Mouse (Mus musculus) left cerebral cortex, adult 8-10 months (tissue): Measurements from ENCODE around the gene Zfp366. TPM values are rescaled to one million over a fixed set of nuclear protein-coding genes. Genes with fewer than 3 reads are reported as not detected.

Source experiments
- DNase-seq, 2 experiments: peaks; one replicate each; pipeline ENCODE4 v3.0.0; 2022; ENCODE audit warnings: low spot score in 2 of 2
- total RNA-seq, 4 experiments: library from RNA; stranded (reverse); gene quantifications; 2 replicates each; pipeline ENCODE4 v1.2.4; 2022

Zfp366 gene
- total RNA-seq, 4 experiments from 2014 or later, result 3.1 to 4.1 (median 3.9) TPM

DNA sequence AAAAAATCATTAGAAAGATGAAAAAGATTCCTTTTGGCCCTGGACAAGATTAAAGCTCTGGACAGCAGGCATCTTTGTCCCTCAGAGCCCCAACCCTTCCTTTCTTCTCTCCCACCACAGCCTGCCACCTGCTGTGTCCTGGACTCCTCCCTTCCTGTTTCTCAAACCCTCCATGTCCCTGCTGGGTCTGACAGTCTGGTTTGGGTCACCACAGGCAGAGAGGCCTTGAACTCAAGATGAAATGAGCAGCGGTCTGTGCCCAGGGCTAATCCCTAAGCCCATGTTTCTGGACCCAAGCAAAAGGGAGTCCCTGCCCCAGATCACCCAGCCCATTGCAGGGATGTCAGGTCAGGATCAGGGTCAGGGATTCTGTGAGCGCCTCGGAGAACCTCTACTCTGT lies 60.3 kb downstream of the Zfp366 start:
- no peak for DNase-seq

DNA sequence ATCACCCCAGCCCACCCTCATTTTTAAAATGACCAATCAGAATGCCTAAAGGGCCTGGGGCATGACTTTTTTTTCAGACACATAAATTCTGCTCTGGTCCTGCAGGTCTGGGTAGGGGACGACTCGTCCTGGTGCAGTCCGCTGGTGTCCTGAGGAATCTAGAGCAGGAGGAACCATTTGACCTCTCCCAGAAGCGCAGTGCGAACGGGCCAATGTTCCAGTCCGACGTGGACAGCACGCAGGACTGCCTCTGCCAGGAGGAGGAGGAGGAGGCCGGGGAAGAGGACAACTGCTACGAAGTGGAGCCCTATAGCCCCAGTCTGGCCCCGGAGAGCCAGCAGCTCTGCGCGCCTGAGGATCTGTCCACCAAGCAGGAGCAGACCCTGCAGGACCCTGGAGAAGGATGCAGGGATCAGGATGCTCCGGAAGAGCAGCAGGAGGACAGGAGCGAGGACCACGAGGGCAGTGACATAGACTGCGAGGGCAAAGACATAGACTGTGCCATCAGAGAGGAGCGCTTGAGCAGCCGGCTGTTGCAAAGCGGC lies 61.4 kb downstream of the Zfp366 start:
- no peak for DNase-seq

DNA sequence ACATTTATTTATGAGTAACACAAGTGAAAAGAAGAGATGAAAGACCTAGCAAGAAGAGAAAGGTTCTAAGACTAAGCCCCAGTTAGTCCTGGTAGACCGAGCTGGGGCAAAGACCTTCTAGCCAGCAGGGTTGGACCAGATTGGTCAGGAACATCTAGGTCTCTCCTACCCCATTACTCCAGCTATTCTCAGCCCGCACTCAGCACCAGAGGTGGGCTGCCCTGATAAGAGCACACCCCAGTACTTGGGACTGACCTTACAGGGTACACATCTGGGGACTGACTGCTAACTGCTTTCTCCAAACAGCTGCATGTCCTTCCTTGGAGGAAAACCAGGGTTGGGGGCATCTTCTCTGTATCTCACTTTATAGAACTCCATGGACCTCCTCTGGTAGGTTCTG lies 66.2 kb downstream of the Zfp366 start:
- DNase-seq, result no peak

DNA sequence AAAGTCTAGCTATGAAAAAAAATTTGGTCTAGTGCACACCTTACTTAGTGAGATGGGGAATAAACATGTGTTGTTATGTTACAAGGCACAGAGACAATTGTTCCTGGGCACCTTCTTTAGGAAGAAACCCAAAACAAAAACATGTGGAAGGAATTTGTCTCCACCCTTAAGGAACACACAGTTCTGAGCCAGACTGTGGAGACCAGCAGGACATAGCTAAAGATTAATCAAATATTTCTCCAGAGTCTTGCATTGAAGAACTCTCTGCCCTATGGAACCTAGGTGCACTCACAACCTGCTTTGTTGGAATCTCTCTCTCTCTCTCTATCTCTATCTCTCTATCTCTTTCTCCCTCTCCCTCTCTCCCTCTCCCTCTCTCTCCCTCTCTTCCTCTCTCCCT lies 69.6 kb downstream of the Zfp366 start:
- no peak for DNase-seq

DNA sequence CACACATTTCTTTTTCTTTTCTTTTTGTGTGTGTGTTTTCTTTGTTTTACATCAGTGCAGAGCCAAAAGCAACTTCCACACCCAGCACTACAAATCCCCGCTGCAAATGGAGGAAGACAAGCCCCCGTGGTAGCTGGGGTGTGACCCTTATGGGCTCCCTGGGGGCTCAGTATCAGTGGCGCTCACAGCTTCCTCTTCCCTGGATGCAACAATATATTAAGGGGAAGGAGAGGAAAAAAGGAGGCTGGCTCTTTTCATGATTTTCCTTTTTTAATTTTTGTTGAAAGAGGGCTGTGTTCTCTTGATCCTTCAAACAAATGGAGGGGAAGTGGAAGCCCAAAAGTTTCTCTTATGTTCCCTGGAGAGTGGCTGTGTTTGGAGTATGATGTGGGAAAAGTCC lies 70.2 kb downstream of the Zfp366 start:
- DNase-seq, result no peak

DNA sequence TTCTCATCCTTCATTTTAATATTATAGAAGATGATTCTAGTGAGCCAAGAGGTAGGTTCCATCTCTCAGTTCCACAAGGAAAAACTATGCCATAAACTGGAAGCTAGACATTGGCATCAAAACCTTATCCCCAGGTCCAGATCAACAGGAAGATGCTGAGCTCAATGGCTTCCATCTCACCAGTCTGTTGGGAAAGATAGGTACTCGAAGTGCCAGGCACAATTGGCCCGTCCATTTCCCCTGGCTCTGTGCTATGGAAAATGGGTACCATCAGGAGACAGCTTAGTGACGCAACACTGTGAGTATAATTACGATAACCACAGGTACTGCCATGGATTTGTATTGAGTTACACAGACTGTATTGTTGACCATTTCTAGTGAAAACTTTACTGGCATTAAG lies 72.3 kb downstream of the Zfp366 start:
- no peak for DNase-seq

DNA sequence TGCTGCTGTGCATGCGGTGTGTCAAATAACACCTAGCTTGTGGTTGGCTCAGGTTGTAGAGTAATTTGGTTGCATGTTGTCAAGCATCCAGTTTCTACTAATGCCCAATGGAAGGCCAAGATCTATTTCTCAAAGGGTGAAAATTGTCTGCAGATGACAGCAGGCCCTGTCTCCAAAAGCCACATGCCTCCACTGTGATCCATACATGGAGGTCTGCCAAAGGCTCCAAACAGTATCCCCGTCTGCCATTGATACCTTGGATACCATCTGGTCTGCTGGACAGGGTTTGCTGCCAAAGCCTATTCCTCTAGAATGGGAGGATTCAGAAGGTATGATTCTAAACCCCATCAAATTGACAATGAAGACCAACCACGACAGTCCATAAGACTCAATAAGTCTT lies 74.1 kb downstream of the Zfp366 start:
- DNase-seq, result no peak

DNA sequence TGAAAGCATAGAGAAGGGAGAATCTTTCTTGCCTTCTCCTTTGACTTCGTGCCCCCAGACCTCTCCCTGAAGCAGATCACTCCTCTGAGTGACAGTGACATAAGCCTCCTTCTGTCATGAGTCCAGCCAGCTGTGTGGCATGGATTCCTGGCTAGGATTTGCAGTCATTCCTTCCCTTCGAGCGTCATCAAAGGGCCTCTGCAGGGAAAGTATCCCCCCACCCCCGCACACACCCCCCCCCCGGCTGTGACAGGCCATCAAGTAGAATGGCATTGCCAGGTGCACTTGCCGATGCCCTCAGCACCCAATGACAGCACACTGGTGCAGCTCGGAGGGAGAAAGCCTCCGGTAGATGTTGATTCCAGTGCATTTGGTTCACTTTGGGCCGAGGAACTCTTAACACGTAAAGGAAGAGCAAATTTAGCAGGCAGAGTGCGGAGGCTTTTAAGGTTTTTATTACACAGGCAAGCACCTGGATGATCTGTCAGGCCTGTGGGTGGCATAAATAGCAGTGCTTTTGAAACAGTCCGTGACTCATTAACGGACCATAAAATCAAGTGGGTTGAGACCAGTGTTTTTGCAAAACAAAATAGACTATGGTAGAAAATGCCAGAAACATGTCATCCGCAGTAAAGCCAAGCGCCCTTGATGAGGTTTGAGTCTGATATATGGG lies 75.0 kb downstream of the Zfp366 start:
- DNase-seq, result no peak

DNA sequence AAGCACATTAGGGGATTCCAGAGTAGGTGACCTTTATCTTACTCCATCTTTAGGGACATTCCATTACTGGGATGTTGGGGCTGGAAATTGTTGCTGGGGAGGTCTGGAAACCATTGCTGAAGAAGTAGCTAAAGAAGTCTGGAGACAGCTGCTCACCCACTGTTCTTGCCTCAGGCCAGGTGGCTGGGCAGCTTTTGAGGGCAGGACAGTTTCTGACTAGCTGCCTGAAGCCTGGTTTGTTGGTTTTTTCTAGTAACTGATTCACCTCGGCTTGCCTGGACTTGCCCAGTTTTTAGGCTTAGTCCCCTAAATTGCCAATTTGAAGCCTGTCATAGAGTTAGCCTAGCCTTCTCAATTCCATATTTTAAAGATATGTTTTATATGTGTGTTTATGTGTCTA lies 77.8 kb downstream of the Zfp366 start:
- no peak for DNase-seq

DNA sequence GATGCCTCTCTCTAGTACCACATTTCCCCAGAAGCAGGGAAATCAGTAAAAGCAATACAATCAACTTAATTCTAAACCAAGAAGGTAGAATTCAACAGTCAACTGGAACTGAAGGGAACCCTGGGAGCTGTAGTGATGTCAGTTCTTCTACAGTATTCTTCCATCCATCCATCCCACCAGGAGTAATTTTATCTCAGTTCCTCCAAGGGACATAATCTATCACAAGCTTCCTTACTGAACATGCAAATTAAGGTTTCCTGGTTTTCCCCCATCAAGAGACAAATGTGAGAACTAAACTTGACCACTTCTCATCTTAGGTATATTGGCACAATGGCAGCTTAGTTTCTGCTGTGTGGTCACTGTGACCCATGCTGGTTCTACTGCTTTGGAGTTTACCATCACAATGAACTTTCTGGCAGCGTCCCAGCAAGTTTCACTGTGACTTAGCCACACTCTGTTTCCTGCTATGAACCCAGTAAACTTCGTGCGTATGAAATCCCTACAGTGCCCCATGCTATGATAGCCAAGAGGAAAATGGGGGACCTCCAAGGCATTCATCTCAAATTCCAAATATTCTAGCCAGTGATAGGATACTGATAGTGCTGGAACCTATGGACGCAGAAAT lies 78.6 kb downstream of the Zfp366 start:
- no peak for DNase-seq

DNA sequence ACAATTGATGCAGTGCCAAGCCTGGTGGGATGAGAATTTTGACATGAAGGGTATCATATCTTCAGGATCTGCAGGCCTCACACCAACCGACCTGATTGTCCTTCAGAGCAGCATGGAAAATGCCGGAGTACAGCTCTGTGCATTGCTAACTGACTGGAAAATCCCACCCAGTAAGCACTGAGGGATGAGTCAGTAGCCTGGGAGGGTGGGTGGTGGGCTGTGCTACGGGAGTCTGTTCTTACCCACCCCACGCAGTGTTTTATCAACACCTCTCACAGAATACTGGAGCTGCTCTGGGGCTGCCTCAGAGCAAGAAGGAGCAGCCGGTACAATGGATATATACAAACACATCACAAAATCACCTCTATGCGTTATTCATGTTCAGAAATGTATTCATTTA lies 79.9 kb downstream of the Zfp366 start:
- DNase-seq, result peak in 1 of 2 experiments; percentile 46

DNA sequence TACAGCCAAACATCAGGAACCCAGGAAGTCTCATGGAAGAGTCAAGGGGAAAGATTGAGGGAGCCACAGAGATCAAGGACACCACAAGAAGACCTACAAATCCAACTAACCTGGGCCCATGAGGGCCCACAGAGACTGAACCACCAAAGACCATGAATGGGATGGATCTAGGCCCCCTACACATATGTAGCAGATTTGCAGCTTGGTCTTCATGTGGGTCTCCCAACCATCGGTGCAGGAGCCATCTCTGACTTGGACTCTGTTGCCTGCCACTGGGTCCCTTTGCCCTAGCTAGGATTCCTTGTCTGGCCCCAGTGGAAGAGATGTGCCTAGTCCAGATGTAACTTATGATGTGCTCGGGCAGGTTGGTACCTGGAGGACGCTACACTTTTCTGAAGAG lies 87.4 kb downstream of the Zfp366 start:
- no peak for DNase-seq

DNA sequence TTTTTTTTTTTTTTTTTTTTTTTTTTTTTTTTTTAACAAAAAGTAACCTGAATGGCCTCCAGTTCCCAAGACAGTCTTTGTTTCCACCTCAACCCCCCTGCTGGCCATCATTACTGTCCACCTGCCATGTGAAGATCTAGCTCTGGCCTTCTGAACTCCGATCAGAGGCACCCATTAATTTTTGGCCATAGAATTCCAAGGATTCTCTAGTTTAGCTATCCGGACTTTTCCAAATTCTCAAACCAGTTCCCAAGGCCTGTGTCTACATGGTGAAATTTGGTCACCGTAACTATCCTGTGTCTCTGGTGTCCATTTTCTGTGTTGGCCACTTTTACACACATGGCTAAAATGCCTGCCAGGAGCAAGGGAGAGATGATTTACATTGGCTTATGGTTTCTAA lies 92.9 kb downstream of the Zfp366 start:
- DNase-seq, result no peak

DNA sequence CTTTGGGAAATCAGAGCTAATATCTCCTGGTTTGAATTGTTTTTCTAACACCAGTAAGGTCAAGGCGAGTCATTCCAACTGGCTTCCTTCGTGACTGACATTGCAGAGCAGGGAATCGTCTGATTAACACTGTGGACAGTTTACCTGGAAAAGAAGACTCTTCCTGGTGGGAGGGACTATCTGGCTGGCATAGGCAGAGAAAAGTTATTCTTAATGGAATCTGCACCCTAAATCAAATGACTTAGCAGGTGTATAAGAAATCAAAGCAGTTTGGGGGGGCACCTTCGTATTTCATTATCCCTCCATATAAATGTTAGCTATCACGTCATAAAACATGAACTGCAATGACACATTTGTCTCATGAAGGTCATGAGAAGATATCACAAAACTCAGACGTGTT lies 93.9 kb downstream of the Zfp366 start:
- no peak for DNase-seq

DNA sequence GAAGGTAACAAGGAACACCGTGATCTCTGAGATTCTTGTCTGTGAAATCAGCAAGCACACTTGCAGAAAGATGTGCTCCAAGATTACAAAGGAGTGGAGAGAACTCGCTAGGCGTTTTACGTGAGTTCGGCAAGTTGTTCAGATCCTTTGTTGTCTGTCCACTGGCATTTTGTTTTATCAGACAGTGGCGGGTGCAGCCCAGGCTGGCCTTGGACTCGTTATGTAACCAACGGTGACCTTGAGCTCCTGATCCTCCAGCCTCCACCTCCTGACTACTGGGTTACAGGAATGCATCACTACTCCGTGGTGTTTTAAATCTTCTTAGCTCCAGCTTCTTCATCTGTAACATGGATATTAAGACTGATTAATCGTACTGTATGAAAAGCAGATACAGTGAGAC lies 94.7 kb downstream of the Zfp366 start:
- no peak for DNase-seq

DNA sequence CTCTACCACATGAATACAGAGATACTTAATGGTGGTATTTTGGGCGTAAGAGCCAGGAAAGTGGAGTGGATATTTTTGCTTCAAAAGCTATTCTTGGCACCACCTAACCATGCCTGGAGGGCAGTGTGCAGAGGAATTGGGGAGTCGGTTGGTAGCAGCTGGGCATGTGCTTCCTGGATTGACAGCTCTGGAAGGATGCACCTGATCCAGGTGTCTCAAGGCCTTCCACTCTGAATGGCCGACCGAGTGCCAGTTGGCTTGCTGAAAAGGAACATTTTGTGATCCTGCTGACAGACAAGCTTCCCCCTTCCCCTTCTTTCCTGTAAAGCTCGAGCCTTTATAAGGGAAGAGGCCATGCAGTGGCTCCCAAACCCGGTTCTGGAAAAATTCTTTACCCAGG lies 98.3 kb downstream of the Zfp366 start:
- DNase-seq, result no peak

DNA sequence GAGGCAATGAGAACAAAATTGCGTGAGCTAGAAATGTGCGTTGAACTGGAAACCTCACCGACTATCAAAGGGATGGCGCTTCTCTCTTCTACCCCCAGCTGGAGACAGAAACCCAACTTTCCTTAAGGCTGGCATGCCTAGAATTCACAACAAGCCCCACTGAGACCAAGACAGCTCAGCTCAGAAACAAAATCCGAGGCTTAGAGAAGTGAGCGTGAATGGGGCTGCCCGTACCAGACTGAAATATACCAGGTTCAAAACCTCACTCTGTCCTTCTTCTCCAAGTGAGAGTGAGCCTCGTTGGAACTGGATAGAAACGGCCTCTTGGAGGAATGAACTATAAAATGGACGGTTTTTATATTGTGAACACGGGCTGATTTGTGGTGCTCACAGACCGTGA lies 99.3 kb downstream of the Zfp366 start:
- DNase-seq, result no peak

DNA sequence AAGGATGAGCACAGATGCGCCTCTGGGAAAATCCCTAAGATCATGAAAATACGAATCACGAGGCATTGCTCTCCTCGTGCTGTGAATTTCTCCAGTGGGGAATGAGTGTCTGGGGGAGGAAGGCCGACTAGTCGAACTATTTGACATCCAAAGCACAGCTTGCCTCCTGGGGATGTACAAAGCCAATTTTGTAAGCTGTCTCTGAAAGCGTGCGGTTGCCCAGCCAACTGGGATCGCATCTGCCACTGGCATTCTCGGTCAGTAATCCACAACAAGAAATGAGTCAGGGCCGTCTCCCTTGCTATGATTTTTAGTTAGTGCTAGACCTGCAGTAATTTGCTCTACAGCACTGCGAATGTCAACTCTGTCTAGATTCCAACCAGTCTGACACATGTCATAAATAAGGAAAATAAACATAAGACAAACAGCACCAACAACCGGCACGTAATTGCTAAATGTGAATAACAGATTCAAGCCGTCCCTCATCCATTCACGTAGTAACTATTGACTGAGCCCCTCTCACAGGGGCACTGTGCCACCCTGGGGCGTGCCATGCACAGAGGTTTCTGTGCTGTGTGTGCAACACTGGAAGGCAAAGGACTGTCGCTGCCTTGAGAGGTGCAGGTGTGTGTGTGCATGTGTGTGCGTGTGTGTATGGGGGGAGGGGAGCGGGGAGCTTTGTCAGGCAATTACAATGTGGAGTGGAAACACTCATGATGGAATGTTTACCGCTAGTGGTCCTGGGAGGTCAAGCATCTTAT lies 100.0 kb downstream of the Zfp366 start:
- peak; percentile 18 to 61 for DNase-seq

DNA sequence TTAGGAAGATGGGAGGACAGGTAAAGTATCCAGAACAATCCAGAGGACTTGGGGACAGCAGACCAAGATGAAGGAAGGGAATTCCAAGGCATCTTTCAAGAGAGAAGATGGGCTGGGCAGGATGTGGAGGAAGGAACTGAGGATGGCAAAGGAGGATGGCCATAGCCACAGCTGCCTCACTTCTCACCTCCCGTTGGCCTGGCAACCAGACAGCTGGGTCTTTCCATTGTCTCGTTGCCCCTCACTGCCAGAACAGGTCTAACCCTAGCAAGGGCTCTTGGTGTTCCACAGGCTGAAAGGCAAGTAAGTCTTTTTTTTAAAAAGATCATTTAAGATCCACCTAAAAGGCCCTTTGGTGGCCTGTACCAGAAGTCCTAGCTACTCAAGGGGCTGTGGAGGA lies 100.6 kb downstream of the Zfp366 start:
- no peak for DNase-seq

DNA sequence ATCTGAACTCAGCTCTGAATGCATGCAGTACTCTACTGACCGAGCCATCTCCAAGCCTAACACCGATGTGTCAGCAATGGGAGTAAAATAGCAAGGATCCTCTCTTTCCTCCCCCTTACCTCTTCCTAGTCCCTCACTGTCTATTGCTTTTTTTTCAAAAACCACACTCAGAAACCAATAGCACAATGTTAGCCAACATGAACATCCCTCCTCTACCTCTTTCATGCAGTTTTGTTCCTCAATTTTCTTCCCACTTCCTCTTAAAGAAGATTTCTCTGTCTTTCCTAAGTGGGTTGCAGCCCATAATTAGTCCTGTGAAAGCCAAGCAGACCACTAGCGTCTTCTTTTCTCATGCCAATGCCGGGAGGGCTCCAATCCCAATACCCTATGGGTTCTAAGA lies 102.6 kb downstream of the Zfp366 start:
- no peak for DNase-seq

DNA sequence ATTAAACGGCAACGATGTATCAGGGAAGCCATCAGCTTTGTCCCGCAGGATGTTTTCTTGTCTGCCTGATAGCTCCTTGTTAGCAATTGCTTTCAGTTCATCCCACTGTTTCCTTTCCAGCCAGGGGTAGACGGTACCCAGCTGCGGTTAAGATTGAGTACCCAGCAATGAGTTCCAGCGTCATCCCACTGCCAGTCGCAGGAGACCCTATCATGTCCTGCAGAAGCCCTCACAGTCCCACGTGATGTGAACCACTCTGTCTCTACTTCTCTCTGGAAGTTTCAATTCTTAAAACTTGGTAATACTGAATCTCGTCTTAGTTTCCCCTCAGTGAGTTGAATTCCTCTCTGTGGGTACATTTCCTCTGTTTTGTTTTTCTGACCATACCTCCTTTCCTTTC lies 103.2 kb downstream of the Zfp366 start:
- no peak for DNase-seq

DNA sequence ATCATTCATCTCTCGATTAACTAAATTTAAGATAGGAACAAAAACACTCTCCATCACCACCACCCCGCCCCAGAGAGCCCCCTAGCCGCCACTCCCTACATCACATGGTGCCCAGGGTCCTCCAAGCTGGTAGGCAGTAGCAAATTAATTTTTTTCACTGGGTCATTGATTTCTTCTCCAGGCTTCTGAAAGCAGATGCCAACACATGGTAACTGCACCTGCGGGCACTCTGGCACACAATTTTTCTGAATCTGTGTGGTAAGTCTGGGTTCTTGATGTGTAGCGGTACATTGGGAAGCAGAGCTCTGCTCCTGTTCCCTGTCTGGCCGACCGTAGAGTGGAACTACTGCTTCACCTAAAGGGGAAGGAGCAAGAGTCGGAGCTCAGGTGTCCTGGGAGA lies 106.1 kb downstream of the Zfp366 start:
- no peak for DNase-seq

DNA sequence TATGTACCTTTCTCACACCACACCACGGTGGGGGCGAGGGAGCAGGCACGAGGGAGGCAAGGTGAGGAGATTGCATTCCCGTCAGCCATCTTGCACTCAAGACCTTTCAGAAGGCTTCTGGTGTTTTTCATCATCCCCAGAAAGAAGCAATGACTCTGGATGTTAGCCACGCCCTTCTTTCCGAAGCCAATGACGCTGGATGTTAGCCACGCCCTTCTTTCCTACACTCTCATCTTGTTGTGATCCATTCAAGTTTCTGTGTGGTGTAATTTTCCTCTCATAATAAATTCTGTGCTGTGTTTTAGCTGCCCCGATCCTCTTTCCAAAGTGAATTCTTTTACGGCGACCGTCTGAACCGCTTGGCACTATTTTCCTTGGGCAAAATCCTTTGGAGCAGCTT lies 109.6 kb downstream of the Zfp366 start:
- no peak for DNase-seq
